Mouse (Mus musculus): ENCODE results near the gene Barhl1.

Barhl1 gene

GRCm38 (mm10) chr2:28860678-28861423, 55.6 kb downstream of the Barhl1 start:
- no peak for DNase-seq (ENCODE audit: low spot score)

- no peak for DNase-seq (ENCODE audit: low spot score)
Measured at GRCm38 (mm10) chr2:28859303-28859702, 57.2 kb downstream of the Barhl1 start.
